ENCODE assay signal across 7 mouse cellular contexts in the genomic region with DNA sequence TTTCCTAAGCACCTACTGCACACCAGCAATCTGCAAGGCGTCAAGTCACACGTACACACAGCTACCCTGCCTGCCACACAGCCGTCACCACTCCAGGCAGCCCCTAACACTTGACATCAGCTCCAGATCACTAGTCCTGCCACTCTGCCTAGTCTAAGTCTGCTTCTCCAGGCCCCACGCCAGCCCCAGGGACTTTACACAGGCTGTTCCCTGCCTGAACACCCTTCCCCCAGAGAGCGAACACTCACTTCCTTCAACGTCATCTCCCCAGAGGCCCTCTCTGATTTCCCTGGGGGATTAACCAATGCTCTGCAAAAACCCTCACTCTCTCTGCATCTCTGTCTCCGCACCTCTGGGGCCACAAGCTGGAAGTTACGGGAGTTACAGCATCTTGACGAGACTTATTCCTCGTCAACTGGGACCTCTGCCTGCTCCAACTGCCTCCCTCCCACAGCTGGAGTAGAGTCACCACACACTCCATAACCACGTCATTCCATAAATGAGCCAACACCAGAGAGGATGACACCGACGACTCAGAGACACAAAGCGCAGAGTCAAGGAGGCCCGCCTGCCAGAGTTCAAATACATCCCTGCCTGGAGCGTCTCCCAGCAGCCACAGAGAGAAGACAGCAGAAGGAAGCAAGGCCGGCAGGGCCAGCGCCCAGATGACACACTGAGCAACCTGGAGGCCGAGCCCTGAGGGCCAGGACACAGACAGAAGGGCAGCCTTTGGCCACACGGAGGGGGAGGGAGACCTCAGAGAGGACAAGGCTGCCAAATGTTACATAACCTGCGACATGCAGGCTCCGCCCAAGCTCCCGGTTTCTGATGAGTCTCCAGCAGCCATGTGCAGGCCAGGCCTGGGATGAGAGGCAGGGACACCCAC. TPM values are rescaled to one million over a fixed set of nuclear protein-coding genes. Genes with fewer than 3 reads are reported as not detected.
DNase-seq lines count a peak whose midpoint lies in the region.

No protein-coding gene starts in this region.

- DNase-seq in urinary bladder, postnatal 14 days (ENCODE audit: low spot score), result peak; percentile 65
- DNase-seq in urinary bladder, adult 2 months (ENCODE audit: low spot score), result no peak
- peak; percentile 94 for DNase-seq in cerebellum, adult 9-11 months
- peak; percentile 85 to 88 for DNase-seq in heart, adult 18-20 months
- peak; percentile 49 to 58 for DNase-seq in layer of hippocampus, postnatal 36 days
- DNase-seq in lung, postnatal 4 days, result peak; percentile 73 to 80
- DNase-seq in thymus, adult 18-20 months, result no peak

RNA-seq across cellular contexts. Expression of gene Rflna, which starts 49.8 kb away (rescaled TPM):
- 1.4 and 1.8 TPM in 2 replicates for polyA plus RNA-seq in urinary bladder, adult 2 months (2012; rRNA removed)
- under 1 TPM; 0.18 to 0.20 TPM for total RNA-seq in heart, adult 18-20 months (2021)
- under 1 TPM; 0.27 to 0.38 TPM for total RNA-seq in layer of hippocampus, postnatal 36 days (2021)

Comparison
In these comparisons a context has a peak if more than half of its experiments do, and no peak if none do; other contexts are left out.
1. DNase-seq: peak in urinary bladder, postnatal 14 days (single experiment), cerebellum, adult 9-11 months (single experiment), heart, adult 18-20 months (2 of 2), layer of hippocampus, postnatal 36 days (2 of 2) and lung, postnatal 4 days (2 of 2); none in urinary bladder, adult 2 months (single experiment) and thymus, adult 18-20 months (0 of 2).